Mouse (Mus musculus): ENCODE data around the gene Fkbp10.

DNA sequence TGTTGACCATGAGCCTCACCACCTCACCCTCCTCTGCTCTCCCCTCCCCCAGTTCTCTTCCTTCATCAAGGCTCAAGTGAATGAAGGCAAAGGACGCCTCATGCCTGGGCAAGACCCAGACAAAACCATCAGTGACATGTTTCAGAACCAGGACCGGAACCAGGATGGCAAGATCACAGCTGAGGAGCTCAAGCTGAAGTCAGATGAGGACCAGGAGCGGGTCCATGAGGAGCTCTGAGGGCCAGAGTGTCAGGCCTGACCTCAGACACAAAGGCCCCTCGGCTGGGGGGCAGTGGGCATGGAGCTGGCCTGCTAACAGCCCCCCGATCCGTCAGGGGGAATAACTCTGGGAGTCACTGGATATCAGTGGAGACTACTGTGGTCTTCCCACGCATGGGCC lies 8.3 kb downstream of the Fkbp10 start:
- TF ChIP-seq CTCF (IDR thresholded peaks at IDR 0.05; ENCODE audit: borderline replicate concordance, insufficient read depth, low read depth, low read length) = no peak
- no peak for TF ChIP-seq POLR2A (IDR thresholded peaks at IDR 0.05; ENCODE audit: borderline replicate concordance, insufficient read depth, low read length)

All from cerebellum, adult 2 months (tissue).